Mouse (Mus musculus): ENCODE data around the gene Arl11. TPM values are rescaled to one million over a fixed set of nuclear protein-coding genes. Genes with fewer than 3 reads are reported as not detected.

The Arl11 gene
- total and polyA plus RNA-seq, 3 experiments, result 0.12 to 0.68 TPM; not detected in 1

DNA sequence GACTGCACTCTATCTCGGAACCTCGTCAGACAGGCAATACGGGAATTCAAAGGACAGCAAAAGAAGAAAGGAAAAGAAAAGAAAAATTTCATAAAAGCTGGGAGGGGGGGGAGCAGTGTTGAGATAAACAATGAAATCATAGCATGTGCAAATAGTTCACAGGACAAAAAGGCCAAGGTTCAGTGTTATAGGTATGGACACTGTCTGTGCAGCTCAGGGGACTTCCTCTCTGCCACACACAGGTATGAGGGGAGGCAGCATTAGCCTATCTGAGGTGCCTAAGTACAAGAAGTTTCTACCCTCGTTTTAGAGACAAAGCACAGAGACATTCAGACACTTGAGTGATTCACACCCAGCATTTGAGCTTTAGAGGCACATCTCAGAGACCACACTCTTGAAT is 11.6 kb downstream of the Arl11 start (continued):
- no peak for TF ChIP-seq MEF2A (IDR thresholded peaks at IDR 0.05; ENCODE audit: extremely low read depth, insufficient replicate concordance, low read depth, low read length, poor library complexity, severe bottlenecking)
- TF ChIP-seq TBP (IDR thresholded peaks at IDR 0.05; ENCODE audit: low read depth, low read length), result no peak

DNA sequence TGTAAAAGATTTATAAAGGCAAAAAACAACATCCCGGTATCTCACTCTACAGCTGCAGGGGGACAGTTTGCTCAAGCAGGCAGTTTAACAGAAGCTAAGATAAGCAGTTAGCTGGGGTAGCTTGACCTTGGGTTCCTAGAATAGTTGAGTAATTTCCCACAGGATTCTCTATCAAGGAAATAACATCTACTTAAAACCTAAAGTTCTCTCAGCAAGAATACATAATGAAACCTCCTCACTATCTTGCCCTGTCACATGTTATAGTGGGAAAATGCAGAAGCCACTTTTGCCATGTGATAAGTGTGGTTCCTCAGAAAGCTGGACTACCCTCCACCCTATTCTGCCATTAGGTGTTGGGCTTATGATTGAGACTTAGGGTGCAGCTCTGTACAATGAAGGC is 13.2 kb downstream of the Arl11 start:
- Histone ChIP-seq H3K36me3 (ENCODE audit: control insufficient read depth in 1 of 2, insufficient read depth in 2 of 2, low read length in 2 of 2) (peaks cover 0 to 11% of the 10 kb centered on the region in 2 experiments; a peak in 1 of 4 replicates), H3K9ac (ENCODE audit: control insufficient read depth, low read depth, low read length, poor library complexity, severe bottlenecking) (no peak overlapping the region), H3K4me3 (ENCODE audit: control insufficient read depth in 1 of 2, insufficient read depth in 1 of 2, low read depth in 2 of 2, low read length in 2 of 2) (no peak overlapping the region), H3K27me3 (ENCODE audit: control insufficient read depth in 1 of 2, insufficient read depth in 2 of 2, low read length in 2 of 2) (no peaks in the 10 kb centered on the region), H3K27ac (ENCODE audit: control insufficient read depth, low read depth, low read length) (peak overlapping the region; percentile 71), H3K9me3 (replicated peaks; ENCODE audit: insufficient read depth, low read length) (no peaks in the 10 kb centered on the region), H3K79me2 (ENCODE audit: control insufficient read depth, insufficient read depth, low read length, poor library complexity) (no peaks in the 10 kb centered on the region), H3K4me1 (ENCODE audit: control insufficient read depth in 1 of 2, insufficient read depth in 2 of 2, low read length in 2 of 2) (peaks cover 3 to 5% of the 10 kb centered on the region in 2 experiments)
- DNase-seq (ENCODE audit: low read depth, low spot score), result peak; percentile 80
- TF ChIP-seq TAL1 (IDR thresholded peaks at IDR 0.05; ENCODE audit: low read length) (peak; percentile 85), MYB (IDR thresholded peaks at IDR 0.05; ENCODE audit: low read depth, low read length) (peak; percentile 98), UBTF (IDR thresholded peaks at IDR 0.05; ENCODE audit: borderline replicate concordance, insufficient read depth, low read depth, low read length) (no peak), CHD2 (IDR thresholded peaks at IDR 0.05; ENCODE audit: low read length) (no peak), MEF2A (IDR thresholded peaks at IDR 0.05; ENCODE audit: extremely low read depth, insufficient replicate concordance, low read depth, low read length, poor library complexity, severe bottlenecking) (no peak), MAX (IDR thresholded peaks at IDR 0.05; ENCODE audit: low read length) (no peak), TBP (IDR thresholded peaks at IDR 0.05; ENCODE audit: low read depth, low read length) (no peak), NELFE (IDR thresholded peaks at IDR 0.05; ENCODE audit: low read depth, low read length) (no peak), ZMIZ1 (IDR thresholded peaks at IDR 0.05; ENCODE audit: low read depth, low read length) (no peak), EP300 (IDR thresholded peaks at IDR 0.05; ENCODE audit: low read depth in 1 of 2, low read length in 2 of 2) (peak; percentile 84 to 93), SMC3 (IDR thresholded peaks at IDR 0.05; ENCODE audit: low read depth, low read length) (no peak), BHLHE40 (IDR thresholded peaks at IDR 0.05; ENCODE audit: borderline replicate concordance, low read depth, low read length) (0 out of 2 replicates have a peak, but pooled peaks have one; percentile 28), SIN3A (IDR thresholded peaks at IDR 0.05; ENCODE audit: low read length) (peak; percentile 51; the same call in 1 of the 2 replicates), POLR2A (IDR thresholded peaks at IDR 0.05; ENCODE audit: control insufficient read depth in 1 of 2, insufficient read depth in 1 of 2, low read depth in 1 of 2, low read length in 2 of 2, poor library complexity in 1 of 2) (no peak), CTCF (IDR thresholded peaks at IDR 0.05 in 2 of 3, conservative IDR thresholded peaks at IDR 0.05 in 1 of 3; ENCODE audit: control insufficient read depth in 1 of 3, insufficient read depth in 1 of 3, low read depth in 2 of 3, low read length in 3 of 3, poor library complexity in 1 of 3, severe bottlenecking in 1 of 3) (no peak), RCOR1 (IDR thresholded peaks at IDR 0.05; ENCODE audit: low read depth, low read length) (no peak; the same call in 1 of the 2 replicates), GABPA (IDR thresholded peaks at IDR 0.05; ENCODE audit: low read depth, low read length) (no peak), TCF12 (IDR thresholded peaks at IDR 0.05; ENCODE audit: low read depth, low read length) (peak; percentile 73), GATA1 (IDR thresholded peaks at IDR 0.05; ENCODE audit: low read depth, low read length) (peak; percentile 86), ZNF384 (IDR thresholded peaks at IDR 0.05; ENCODE audit: low read depth, low read length) (no peak), ETS1 (IDR thresholded peaks at IDR 0.05; ENCODE audit: low read depth, low read length) (no peak; the same call in none of the 2 replicates), NRF1 (IDR thresholded peaks at IDR 0.05; ENCODE audit: insufficient read depth, low read depth, low read length, poor library complexity, severe bottlenecking) (no peak), MYC (IDR thresholded peaks at IDR 0.05; ENCODE audit: low read depth, low read length) (peak; percentile 51; the same call in 1 of the 2 replicates), MAZ (IDR thresholded peaks at IDR 0.05; ENCODE audit: low read depth, low read length) (no peak), USF1 (IDR thresholded peaks at IDR 0.05; ENCODE audit: low read depth, low read length) (peak; percentile 70)
